Mouse (Mus musculus) kidney, adult 10 weeks (tissue): ENCODE measurements around the gene Vcam1. TPM values are rescaled to one million over a fixed set of nuclear protein-coding genes. Genes with fewer than 3 reads are reported as not detected.

Experiments
- polyA plus RNA-seq: library from polyadenylated mRNA; stranded (reverse); fragments of 350-450 nt; fragmentation: Illumina TruSeq; extraction: RNeasy Lipid Tissue Mini Kit (QIAGEN cat#74804); gene quantifications from one replicate; pipeline ENCODE4 v1.2.3, GENCODE M21; 2014; ENCODE audit warnings: low read depth, low replicate concordance

Gene Vcam1
- 21.1 TPM for polyA plus RNA-seq

DNA sequence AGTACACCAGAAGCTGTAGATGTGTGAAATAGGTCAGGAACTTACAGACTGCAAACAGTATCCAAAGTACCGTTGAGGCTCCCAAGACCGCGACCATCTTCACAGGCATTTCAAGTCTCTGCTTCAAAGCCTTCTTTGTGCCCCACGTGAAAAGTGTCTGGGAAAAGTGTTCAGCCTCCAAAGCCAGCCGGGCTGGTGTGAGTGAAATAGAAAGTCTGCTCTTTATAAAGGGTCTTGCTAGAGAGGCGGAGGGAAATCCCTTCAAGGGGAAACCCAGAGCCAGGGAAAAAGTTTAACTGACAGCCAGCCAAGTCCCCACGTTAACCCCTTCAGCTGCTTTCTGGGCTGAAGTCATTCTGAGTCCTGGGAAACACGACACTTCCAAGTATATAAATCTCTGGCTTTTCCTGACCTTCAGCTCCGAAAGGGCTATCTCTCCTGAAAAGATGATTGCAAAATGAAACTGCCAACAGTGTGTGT lies at the start of gene Vcam1:
Vcam1 (minus strand) TSS at position 430 of the 480 bp plus-strand sequence.

Other genes starting within 250 kb of the Vcam1 start
- 9.4 TPM for gene Dph5, start 241.9 kb downstream of the Vcam1 start, polyA plus RNA-seq
- gene Slc30a7, start 122.3 kb downstream of the Vcam1 start, polyA plus RNA-seq, result 24.3 TPM
- gene Extl2, start 122.2 kb downstream of the Vcam1 start, polyA plus RNA-seq, result 36.3 TPM
- gene Gpr88, start 123.8 kb upstream of the Vcam1 start, polyA plus RNA-seq, result 0.57 TPM